Mouse (Mus musculus): Measurements from ENCODE around the gene Myocos. TPM values are rescaled to one million over a fixed set of nuclear protein-coding genes. Genes with fewer than 3 reads are reported as not detected.

Myocos gene
- polyA plus RNA-seq (2021; fragmentation: Nextera tagmentation), result not detected in 2 replicates
- long read RNA-seq, experiment 1, result 0 reads
- long read RNA-seq, experiment 2, result 0 reads

GRCm38 (mm10) chr1:162658119-162658518 is at the start of gene Myocos:
Gene Myocos (minus strand): TSS chr1:162658219.

DNA sequence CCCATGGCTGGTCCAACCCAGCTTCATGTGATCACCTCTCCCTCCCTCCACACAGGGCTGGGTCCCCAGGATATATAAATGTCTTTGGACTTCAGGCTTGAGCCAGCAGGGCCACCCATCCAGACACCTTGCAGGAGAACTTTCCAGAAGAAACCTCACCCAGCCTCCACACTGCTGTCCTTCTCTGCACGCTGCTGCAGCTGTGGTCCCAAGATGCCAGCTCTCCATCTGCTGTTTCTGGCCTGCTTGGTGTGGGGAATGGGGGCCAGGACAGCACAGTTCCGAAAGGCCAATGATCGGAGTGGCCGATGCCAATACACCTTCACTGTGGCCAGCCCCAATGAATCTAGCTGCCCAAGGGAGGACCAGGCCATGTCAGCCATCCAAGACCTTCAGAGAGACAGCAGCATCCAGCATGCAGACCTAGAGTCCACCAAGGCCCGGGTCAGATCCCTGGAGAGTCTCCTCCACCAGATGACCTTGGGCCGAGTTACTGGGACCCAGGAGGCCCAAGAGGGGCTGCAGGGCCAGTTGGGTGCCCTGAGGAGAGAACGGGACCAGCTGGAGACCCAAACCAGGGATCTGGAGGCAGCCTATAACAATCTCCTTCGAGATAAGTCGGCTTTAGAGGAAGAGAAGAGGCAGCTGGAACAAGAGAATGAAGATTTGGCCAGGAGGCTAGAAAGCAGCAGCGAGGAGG is 18.8 kb downstream of the Myocos start, which contains the start of gene Myoc:
Myoc (plus strand) TSS at position 105 of the 700 bp plus-strand sequence.

Other genes starting within 250 kb of the Myocos start
- gene Dnm3, start 180.2 kb downstream of the Myocos start, polyA plus RNA-seq (2021; fragmentation: Nextera tagmentation), result 20.1 and 25.4 TPM in 2 replicates
- gene Mettl13, start 109.7 kb downstream of the Myocos start, polyA plus RNA-seq (2021; fragmentation: Nextera tagmentation), result 2.2 and 2.9 TPM in 2 replicates
- 53.2 and 116 TPM in 2 replicates for gene Vamp4, start 87.7 kb downstream of the Myocos start, polyA plus RNA-seq (2021; fragmentation: Nextera tagmentation)
- gene Myoc, start 19.1 kb downstream of the Myocos start, polyA plus RNA-seq (2021; fragmentation: Nextera tagmentation), result 19.5 and 21.6 TPM in 2 replicates
- 57.4 and 70.5 TPM in 2 replicates for gene Prrc2c, start 82.3 kb upstream of the Myocos start, polyA plus RNA-seq (2021; fragmentation: Nextera tagmentation)
- gene Fmo4, start 155.8 kb upstream of the Myocos start, polyA plus RNA-seq (2021; fragmentation: Nextera tagmentation), result not detected in 2 replicates
- gene Fmo1, start 208.4 kb upstream of the Myocos start, polyA plus RNA-seq (2021; fragmentation: Nextera tagmentation), result 6.4 and 8.6 TPM in 2 replicates
- gene Fmo2, start 240.5 kb upstream of the Myocos start, polyA plus RNA-seq (2021; fragmentation: Nextera tagmentation), result 0.88 and 2.0 TPM in 2 replicates

All from left cerebral cortex, adult 6 months (tissue).